Mouse (Mus musculus) limb, embryonic 14.5 days (tissue): ENCODE measurements at regions not wholly inside any gene's neighbourhood (a gene's known extent, or its start where the extent isn't known, plus 50 kb on each side); places are given as distances from the start of the nearest gene placed in this dataset.

Experiments used
- ATAC-seq: fragments of 200-750 bp; cut with Nextera tagmentation; 2 replicates; pipeline ENCODE4 v1.8.0; 2017; ENCODE audit warnings: low read depth, moderate number of reproducible peaks, moderate TSS enrichment; ENCODE audit not compliant: low FRiP score
- DNase-seq: peaks from one replicate; pipeline ENCODE4 v3.0.0-alpha.2; 2015; ENCODE audit warnings: low spot score
- H3K27ac ChIP-seq: fragments of 300-500 bp; sonication (generic); replicated peaks from 2 replicates; pipeline ENCODE4 v1.5.1; 2014; ENCODE audit warnings: low read depth, mild to moderate bottlenecking, low read length, moderate library complexity, mixed read lengths
- H3K27me3 ChIP-seq: fragments of 300-500 bp; sonication (generic); 2 replicates; pipeline ENCODE4 v1.6.1; 2014; ENCODE audit warnings: low read length, mixed read lengths; ENCODE audit not compliant: control insufficient read depth, insufficient read depth
- H3K36me3 ChIP-seq: fragments of 300-500 bp; sonication (generic); 2 replicates; pipeline ENCODE4 v1.6.1; 2014; ENCODE audit warnings: mild to moderate bottlenecking, low read length, moderate library complexity, mixed read lengths; ENCODE audit not compliant: control insufficient read depth, insufficient read depth
- H3K4me1 ChIP-seq: fragments of 300-500 bp; sonication (generic); 2 replicates; pipeline ENCODE4 v1.6.1; 2014; ENCODE audit warnings: antibody characterized with exemption, low read length, mixed read lengths; ENCODE audit not compliant: control insufficient read depth, insufficient read depth
- H3K4me2 ChIP-seq: fragments of 300-500 bp; sonication (generic); replicated peaks from 2 replicates; pipeline ENCODE4 v1.6.1; 2014; ENCODE audit warnings: low read depth, mild to moderate bottlenecking, low read length, moderate library complexity; ENCODE audit not compliant: severe bottlenecking
- H3K4me3 ChIP-seq: fragments of 300-500 bp; sonication (generic); replicated peaks from 2 replicates; pipeline ENCODE4 v1.5.1; 2014; ENCODE audit warnings: low read length
- H3K9ac ChIP-seq: fragments of 300-500 bp; sonication (generic); 2 replicates; pipeline ENCODE4 v1.6.1; 2014; ENCODE audit warnings: mild to moderate bottlenecking, low read depth, low read length, moderate library complexity; ENCODE audit not compliant: severe bottlenecking
- H3K9me3 ChIP-seq: fragments of 300-500 bp; sonication (generic); 2 replicates; pipeline ENCODE4 v1.6.1; 2016; ENCODE audit warnings: low read length; ENCODE audit not compliant: control insufficient read depth
- POLR2A ChIP-seq: fragments of 200-500 bp; IDR thresholded peaks from 2 replicates; pipeline ENCODE4 v1.8.0; 2012; ENCODE audit warnings: inconsistent platforms, mild to moderate bottlenecking, moderate library complexity, borderline replicate concordance; ENCODE audit not compliant: insufficient read depth, insufficient read length; ENCODE audit errors: extremely low read depth
- WGBS: fragments of 180-500 bp; shearing (Covaris S2); extraction: QIAGEN DNeasy Blood & Tissue Kit; methylation state at CpG from one replicate; pipeline ENCODE4 v1.1.7; 2014; 5-methylcytosine and 5-hydroxymethylcytosine counted together

GRCm38 (mm10) chr2:19132864-19133263 lies 66.2 kb upstream of the Armc3 start:
- Histone ChIP-seq H3K4me2 (no peak overlapping the region), H3K27ac (no peak overlapping the region), H3K36me3 (no peaks in the 10 kb centered on the region), H3K4me3 (no peak overlapping the region), H3K4me1 (no peaks in the 10 kb centered on the region), H3K9ac (no peak overlapping the region), H3K27me3 (no peaks in the 10 kb centered on the region), H3K9me3 (no peaks in the 10 kb centered on the region)
- no peak for TF ChIP-seq POLR2A
- WGBS = 86% methylated on average over 6 of the region's 6 CpGs
- DNase-seq = no peak
- ATAC-seq = no peak

GRCm38 (mm10) chr2:19142586-19142985 lies 56.5 kb upstream of the Armc3 start:
- DNase-seq (no peak), ATAC-seq (no peak)
- TF ChIP-seq POLR2A = no peak
- H3K27ac ChIP-seq = no peak overlapping the region
- no peak overlapping the region for H3K4me2 ChIP-seq
- H3K9me3 ChIP-seq = no peaks in the 10 kb centered on the region
- H3K4me3 ChIP-seq = no peak overlapping the region
- 29% methylated on average over 2 of the region's 2 CpGs for WGBS
- no peak overlapping the region for H3K9ac ChIP-seq
- H3K27me3 ChIP-seq = no peaks in the 10 kb centered on the region
- no peaks in the 10 kb centered on the region for H3K4me1 ChIP-seq
- no peaks in the 10 kb centered on the region for H3K36me3 ChIP-seq

GRCm38 (mm10) chr2:19145412-19145811 lies 53.7 kb upstream of the Armc3 start:
- DNase-seq (no peak), ATAC-seq (no peak)
- Histone ChIP-seq H3K27me3 (no peaks in the 10 kb centered on the region), H3K9ac (no peak overlapping the region), H3K27ac (no peak overlapping the region), H3K4me2 (no peak overlapping the region), H3K9me3 (no peaks in the 10 kb centered on the region), H3K4me1 (no peaks in the 10 kb centered on the region), H3K36me3 (no peaks in the 10 kb centered on the region), H3K4me3 (no peak overlapping the region)
- TF ChIP-seq POLR2A = no peak
- 71% methylated on average over 3 of the region's 3 CpGs for WGBS

GRCm38 (mm10) chr2:19145881-19146280 lies 53.2 kb upstream of the Armc3 start:
- Histone ChIP-seq H3K27ac (no peak overlapping the region), H3K9me3 (no peaks in the 10 kb centered on the region), H3K4me1 (no peaks in the 10 kb centered on the region), H3K4me2 (no peak overlapping the region), H3K9ac (no peak overlapping the region), H3K27me3 (no peaks in the 10 kb centered on the region), H3K36me3 (no peaks in the 10 kb centered on the region), H3K4me3 (no peak overlapping the region)
- WGBS = 73% methylated on average over 2 of the region's 2 CpGs
- TF ChIP-seq POLR2A = no peak
- DNase-seq = no peak
- no peak for ATAC-seq

GRCm38 (mm10) chr2:19146289-19146688 lies 52.8 kb upstream of the Armc3 start:
- Histone ChIP-seq H3K4me2 (no peak overlapping the region), H3K27me3 (no peaks in the 10 kb centered on the region), H3K4me3 (no peak overlapping the region), H3K27ac (no peak overlapping the region), H3K9ac (no peak overlapping the region), H3K4me1 (no peaks in the 10 kb centered on the region), H3K36me3 (no peaks in the 10 kb centered on the region), H3K9me3 (no peaks in the 10 kb centered on the region)
- no peak for DNase-seq
- no peak for TF ChIP-seq POLR2A
- 48% methylated on average over 6 of the region's 6 CpGs for WGBS
- no peak for ATAC-seq

- 64% methylated on average over 5 of the region's 5 CpGs for whole genome bisulfite sequencing
- H3K4me3 ChIP-seq = no peak overlapping the region
- H3K9me3 ChIP-seq = no peaks in the 10 kb centered on the region
- H3K4me2 ChIP-seq = no peak overlapping the region
- H3K36me3 ChIP-seq = no peaks in the 10 kb centered on the region
- no peak for TF ChIP-seq POLR2A
- DNase-seq (no peak), ATAC-seq (no peak)
- H3K27me3 ChIP-seq = no peaks in the 10 kb centered on the region
- H3K4me1 ChIP-seq = no peaks in the 10 kb centered on the region
- H3K9ac ChIP-seq = no peak overlapping the region
- no peak overlapping the region for H3K27ac ChIP-seq
Measured at GRCm38 (mm10) chr2:19148812-19149211, 50.3 kb upstream of the Armc3 start.
